In the genomic region with DNA sequence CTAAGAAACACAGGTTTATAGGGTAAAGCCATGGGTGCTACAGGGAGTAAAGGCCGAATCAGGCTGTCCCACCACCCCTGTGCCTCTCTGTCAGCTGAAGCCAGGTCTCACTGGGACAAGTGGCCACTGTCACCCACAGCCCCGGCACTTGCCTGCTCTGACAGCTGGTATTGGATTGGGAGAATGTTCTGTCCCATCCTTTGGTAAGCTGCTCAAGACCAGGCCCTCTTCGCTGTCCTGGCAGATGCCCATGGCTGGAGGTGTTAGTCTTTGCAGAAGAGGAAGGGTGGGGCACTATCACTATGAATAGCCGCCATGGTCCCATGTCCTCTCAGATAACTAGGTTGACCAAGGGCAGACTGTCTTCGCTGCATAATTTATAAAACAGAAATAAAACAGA, we compare ENCODE assay signal across 23 mouse cellular contexts.
"Had no signal": no experiment of that assay in that cellular context is flagged by ENCODE, and none has a peak within 500 bp of the region (broad histone marks: within the 10 kb centered on the region; RNA-seq: fewer than 3 reads in every experiment).

No protein-coding gene starts in this region.

- ATAC-seq: liver, postnatal 0 days; lung, postnatal 0 days; midbrain, embryonic 15.5 days had no signal

- H3K4me1 ChIP-seq: limb, embryonic 12.5 days; limb, embryonic 15.5 days had no signal

- H3K27me3 ChIP-seq: limb, embryonic 12.5 days; limb, embryonic 15.5 days; midbrain, embryonic 12.5 days; midbrain, embryonic 15.5 days; neural tube, embryonic 12.5 days; neural tube, embryonic 15.5 days had no signal

- H3K27ac ChIP-seq: left cerebral cortex, adult 2 months; limb, embryonic 12.5 days; limb, embryonic 15.5 days; liver, embryonic 14.5 days; macrophage; neural tube, embryonic 12.5 days; neural tube, embryonic 15.5 days; stomach, postnatal 0 days had no signal

- H3K9ac ChIP-seq: limb, embryonic 12.5 days; limb, embryonic 15.5 days; liver, embryonic 14.5 days; liver, postnatal 0 days; lung, embryonic 14.5 days; midbrain, embryonic 12.5 days; midbrain, embryonic 15.5 days; neural tube, embryonic 12.5 days; neural tube, embryonic 15.5 days had no signal

- H3K4me3 ChIP-seq: left cerebral cortex, adult 2 months; limb, embryonic 12.5 days; limb, embryonic 15.5 days; midbrain, embryonic 12.5 days; midbrain, embryonic 15.5 days; neural tube, embryonic 12.5 days; neural tube, embryonic 15.5 days had no signal

- DNase-seq: kidney, postnatal 10 days; kidney, postnatal 36 days; layer of hippocampus, postnatal 36 days; liver, postnatal 0 days; lung, embryonic 14.5 days; right cerebral cortex, adult 18-20 months; right cerebral cortex, postnatal 14 days; right cerebral cortex, postnatal 4 days; thymus, adult 2 months; thymus, postnatal 14 days; thymus, postnatal 4 days had no signal

- H3K9me3 ChIP-seq: limb, embryonic 12.5 days; limb, embryonic 15.5 days; midbrain, embryonic 12.5 days; midbrain, embryonic 15.5 days; neural tube, embryonic 12.5 days had no signal

- H3K4me2 ChIP-seq: limb, embryonic 12.5 days; limb, embryonic 15.5 days; liver, embryonic 11.5 days; lung, embryonic 14.5 days; midbrain, embryonic 12.5 days; midbrain, embryonic 15.5 days; neural tube, embryonic 12.5 days; neural tube, embryonic 15.5 days had no signal
